Mouse (Mus musculus): ENCODE results near the gene Irf2. TPM values are rescaled to one million over a fixed set of nuclear protein-coding genes. Genes with fewer than 3 reads are reported as not detected.
"Not testable (repeated sequence)": the region's sequence is repeated elsewhere in the genome, so short reads cannot be mapped to it uniquely, and the experiment has no call there.

Gene Irf2
- polyA plus RNA-seq, 1 experiment from 2014 or later, result 29.0 TPM

- H3K27me3 ChIP-seq (replicated peaks; ENCODE audit: control insufficient read depth, insufficient read depth, low read length), result no peaks in the 10 kb centered on the region
- H3K36me3 ChIP-seq (ENCODE audit: control insufficient read depth, insufficient read depth, low read length), result no peaks in the 10 kb centered on the region
- no peaks in the 10 kb centered on the region; the same call in 1 of the 2 replicates for H3K4me1 ChIP-seq (ENCODE audit: control insufficient read depth, insufficient read depth, low read length)
- no peak overlapping the region for H3K27ac ChIP-seq (ENCODE audit: low read length)
- H3K4me3 ChIP-seq (ENCODE audit: low read length), result no peak overlapping the region
- no peaks in the 10 kb centered on the region for H3K9me3 ChIP-seq (ENCODE audit: control insufficient read depth, low read length)
- no peak overlapping the region for H3K9ac ChIP-seq (ENCODE audit: low read depth, low read length)
- peak; percentile 74 for ATAC-seq
- H3K4me2 ChIP-seq (ENCODE audit: low read depth, low read length), result no peak overlapping the region
- 48% methylated on average over 4 of the region's 4 CpGs for WGBS
These were observed 18.9 kb upstream of the Irf2 start for GRCm38 (mm10) chr8:46720656-46721055.

GRCm38 (mm10) chr8:46721065-46721845, 18.3 kb upstream of the Irf2 start:
- Histone ChIP-seq H3K4me2 (ENCODE audit: low read depth, low read length) (no peak overlapping the region), H3K27me3 (replicated peaks; ENCODE audit: control insufficient read depth, insufficient read depth, low read length) (no peaks in the 10 kb centered on the region), H3K4me3 (ENCODE audit: low read length) (no peak overlapping the region), H3K36me3 (ENCODE audit: control insufficient read depth, insufficient read depth, low read length) (no peaks in the 10 kb centered on the region), H3K4me1 (ENCODE audit: control insufficient read depth, insufficient read depth, low read length) (no peaks in the 10 kb centered on the region; the same call in 1 of the 2 replicates), H3K9ac (ENCODE audit: low read depth, low read length) (no peak overlapping the region), H3K27ac (ENCODE audit: low read length) (no peak overlapping the region), H3K9me3 (ENCODE audit: control insufficient read depth, low read length) (no peaks in the 10 kb centered on the region)
- WGBS, result 78% methylated on average over 11 of the region's 11 CpGs
- peak; percentile 80 for ATAC-seq

- WGBS, result 35% methylated on average over 2 of the region's 2 CpGs
- no peak for ATAC-seq
These were observed 17.0 kb upstream of the Irf2 start for GRCm38 (mm10) chr8:46722536-46722935.

GRCm38 (mm10) chr8:46726383-46726782, 13.1 kb upstream of the Irf2 start:
- Histone ChIP-seq H3K27ac (ENCODE audit: low read length) (no peak overlapping the region), H3K9me3 (ENCODE audit: control insufficient read depth, low read length) (no peaks in the 10 kb centered on the region), H3K9ac (ENCODE audit: low read depth, low read length) (no peak overlapping the region), H3K27me3 (replicated peaks; ENCODE audit: control insufficient read depth, insufficient read depth, low read length) (no peaks in the 10 kb centered on the region), H3K4me1 (ENCODE audit: control insufficient read depth, insufficient read depth, low read length) (no peaks in the 10 kb centered on the region; the same call in 1 of the 2 replicates), H3K4me2 (ENCODE audit: low read depth, low read length) (no peak overlapping the region), H3K36me3 (ENCODE audit: control insufficient read depth, insufficient read depth, low read length) (no peaks in the 10 kb centered on the region), H3K4me3 (ENCODE audit: low read length) (no peak overlapping the region)
- WGBS, result 91% methylated on average over 2 of the region's 2 CpGs
- ATAC-seq, result no peak

More at GRCm38 (mm10) chr8:46722536-46722935, 17.0 kb upstream of the Irf2 start:
- no peaks in the 10 kb centered on the region; the same call in 1 of the 2 replicates for H3K4me1 ChIP-seq (ENCODE audit: control insufficient read depth, insufficient read depth, low read length)
- no peak overlapping the region for H3K9ac ChIP-seq (ENCODE audit: low read depth, low read length)
- no peak overlapping the region for H3K4me2 ChIP-seq (ENCODE audit: low read depth, low read length)
- H3K27me3 ChIP-seq (replicated peaks; ENCODE audit: control insufficient read depth, insufficient read depth, low read length), result no peaks in the 10 kb centered on the region
- H3K4me3 ChIP-seq (ENCODE audit: low read length), result no peak overlapping the region
- H3K27ac ChIP-seq (ENCODE audit: low read length), result no peak overlapping the region
- H3K9me3 ChIP-seq (ENCODE audit: control insufficient read depth, low read length), result no peaks in the 10 kb centered on the region
- no peaks in the 10 kb centered on the region for H3K36me3 ChIP-seq (ENCODE audit: control insufficient read depth, insufficient read depth, low read length)

GRCm38 (mm10) chr8:46729671-46730070, 9.9 kb upstream of the Irf2 start:
- WGBS, result 82% methylated on average over 1 of the region's 1 CpGs
- not testable (repeated sequence) for H3K36me3 ChIP-seq (ENCODE audit: control insufficient read depth, insufficient read depth, low read length); H3K4me2 ChIP-seq (ENCODE audit: low read depth, low read length)

GRCm38 (mm10) chr8:46732381-46732915, 7.1 kb upstream of the Irf2 start:
- Histone ChIP-seq H3K27ac (ENCODE audit: low read length) (no peak overlapping the region), H3K36me3 (ENCODE audit: control insufficient read depth, insufficient read depth, low read length) (no peaks in the 10 kb centered on the region), H3K9ac (ENCODE audit: low read depth, low read length) (no peak overlapping the region), H3K27me3 (replicated peaks; ENCODE audit: control insufficient read depth, insufficient read depth, low read length) (no peaks in the 10 kb centered on the region), H3K4me1 (ENCODE audit: control insufficient read depth, insufficient read depth, low read length) (no peaks in the 10 kb centered on the region), H3K4me2 (ENCODE audit: low read depth, low read length) (no peak overlapping the region), H3K4me3 (ENCODE audit: low read length) (no peak overlapping the region), H3K9me3 (ENCODE audit: control insufficient read depth, low read length) (no peaks in the 10 kb centered on the region)
- WGBS, result 83% methylated on average over 7 of the region's 7 CpGs
- ATAC-seq, result no peak

More at GRCm38 (mm10) chr8:46729671-46730070, 9.9 kb upstream of the Irf2 start:
- H3K27ac ChIP-seq (ENCODE audit: low read length); H3K4me3 ChIP-seq (ENCODE audit: low read length); H3K9ac ChIP-seq (ENCODE audit: low read depth, low read length); H3K9me3 ChIP-seq (ENCODE audit: control insufficient read depth, low read length); ATAC-seq; H3K27me3 ChIP-seq (replicated peaks; ENCODE audit: control insufficient read depth, insufficient read depth, low read length); H3K4me1 ChIP-seq (ENCODE audit: control insufficient read depth, insufficient read depth, low read length): not testable (repeated sequence)

GRCm38 (mm10) chr8:46733603-46734002, 5.9 kb upstream of the Irf2 start:
- no peaks in the 10 kb centered on the region for H3K36me3 ChIP-seq (ENCODE audit: control insufficient read depth, insufficient read depth, low read length)
- no peaks in the 10 kb centered on the region for H3K27me3 ChIP-seq (replicated peaks; ENCODE audit: control insufficient read depth, insufficient read depth, low read length)
- 81% methylated on average over 8 of the region's 8 CpGs for WGBS
- H3K4me2 ChIP-seq (ENCODE audit: low read depth, low read length), result no peak overlapping the region
- H3K9me3 ChIP-seq (ENCODE audit: control insufficient read depth, low read length), result no peaks in the 10 kb centered on the region
- ATAC-seq, result no peak
- H3K4me3 ChIP-seq (ENCODE audit: low read length), result no peak overlapping the region
- peaks cover 8% of the 10 kb centered on the region for H3K4me1 ChIP-seq (ENCODE audit: control insufficient read depth, insufficient read depth, low read length)
- H3K27ac ChIP-seq (ENCODE audit: low read length), result no peak overlapping the region
- H3K9ac ChIP-seq (ENCODE audit: low read depth, low read length), result no peak overlapping the region

- Histone ChIP-seq H3K4me1 (ENCODE audit: control insufficient read depth, insufficient read depth, low read length) (peaks cover 10% of the 10 kb centered on the region), H3K9me3 (ENCODE audit: control insufficient read depth, low read length) (no peaks in the 10 kb centered on the region), H3K4me3 (ENCODE audit: low read length) (no peak overlapping the region), H3K36me3 (ENCODE audit: control insufficient read depth, insufficient read depth, low read length) (no peaks in the 10 kb centered on the region), H3K9ac (ENCODE audit: low read depth, low read length) (no peak overlapping the region), H3K27ac (ENCODE audit: low read length) (no peak overlapping the region), H3K27me3 (replicated peaks; ENCODE audit: control insufficient read depth, insufficient read depth, low read length) (no peaks in the 10 kb centered on the region), H3K4me2 (ENCODE audit: low read depth, low read length) (no peak overlapping the region)
- ATAC-seq, result no peak
- 81% methylated on average over 11 of the region's 11 CpGs for WGBS
These were observed 4.0 kb upstream of the Irf2 start for GRCm38 (mm10) chr8:46735505-46735904.

- no peaks in the 10 kb centered on the region for H3K27me3 ChIP-seq (replicated peaks; ENCODE audit: control insufficient read depth, insufficient read depth, low read length)
- no peak for ATAC-seq
- no peak overlapping the region for H3K27ac ChIP-seq (ENCODE audit: low read length)
- no peaks in the 10 kb centered on the region for H3K9me3 ChIP-seq (ENCODE audit: control insufficient read depth, low read length)
- H3K4me3 ChIP-seq (ENCODE audit: low read length), result no peak overlapping the region
- WGBS, result 83% methylated on average over 3 of the region's 3 CpGs
- H3K4me2 ChIP-seq (ENCODE audit: low read depth, low read length), result no peak overlapping the region
- H3K36me3 ChIP-seq (ENCODE audit: control insufficient read depth, insufficient read depth, low read length), result no peaks in the 10 kb centered on the region
- no peak overlapping the region for H3K9ac ChIP-seq (ENCODE audit: low read depth, low read length)
- peaks cover 10% of the 10 kb centered on the region for H3K4me1 ChIP-seq (ENCODE audit: control insufficient read depth, insufficient read depth, low read length)
These were observed 3.3 kb upstream of the Irf2 start for GRCm38 (mm10) chr8:46736260-46736659.

All from intestine, embryonic 16.5 days (tissue).